Mouse (Mus musculus) forebrain, embryonic 10.5 days (tissue): ENCODE results near the gene Pld3. TPM values are rescaled to one million over a fixed set of nuclear protein-coding genes. Genes with fewer than 3 reads are reported as not detected.
A peak's percentile ranks its signal among the peaks of the same experiment; 100 is the strongest.

Source experiments
- DNase-seq: peaks from one replicate; pipeline ENCODE4 v3.0.0-alpha.2; 2017; ENCODE audit warnings: low spot score; ENCODE audit errors: extremely low spot score
- H3K27ac ChIP-seq: fragments of 300-500 bp; sonication (generic); 2 replicates; pipeline ENCODE4 v1.5.1; 2016; ENCODE audit warnings: mild to moderate bottlenecking
- H3K27me3 ChIP-seq: fragments of 300-500 bp; sonication (generic); 2 replicates; pipeline ENCODE4 v1.6.1; 2016; ENCODE audit warnings: mild to moderate bottlenecking; ENCODE audit not compliant: poor library complexity, severe bottlenecking
- H3K36me3 ChIP-seq: fragments of 300-500 bp; sonication (generic); replicated peaks from 2 replicates; pipeline ENCODE4 v1.6.1; 2016; ENCODE audit warnings: mild to moderate bottlenecking, moderate library complexity
- H3K4me1 ChIP-seq: fragments of 300-500 bp; sonication (generic); 2 replicates; pipeline ENCODE4 v1.6.1; 2016
- H3K4me3 ChIP-seq: fragments of 300-500 bp; sonication (generic); 2 replicates; pipeline ENCODE4 v1.5.1; 2016; ENCODE audit warnings: mild to moderate bottlenecking, moderate library complexity
- H3K9me3 ChIP-seq: fragments of 300-500 bp; sonication (generic); 2 replicates; pipeline ENCODE4 v1.6.1; 2016; ENCODE audit warnings: mild to moderate bottlenecking, moderate library complexity
- WGBS: fragments of 180-500 bp; shearing (Covaris S2); methylation state at CpG from one replicate; pipeline ENCODE4 v1.1.7; 2016; 5-methylcytosine and 5-hydroxymethylcytosine counted together
- polyA plus RNA-seq: library from polyadenylated mRNA; unstranded; fragments of >200 nt; fragmentation: Nextera tagmentation; extraction: Ambion mirVana; gene quantifications from 2 replicates; pipeline ENCODE4 v1.2.1, GENCODE M21; 2016

The Pld3 gene
- polyA plus RNA-seq, 1 experiment from 2014 or later, result 41.9 TPM

- Histone ChIP-seq H3K4me3 (no peak overlapping the region), H3K4me1 (no peaks in the 10 kb centered on the region), H3K9me3 (no peaks in the 10 kb centered on the region), H3K27me3 (no peaks in the 10 kb centered on the region), H3K36me3 (peaks cover 65% of the 10 kb centered on the region), H3K27ac (no peak overlapping the region)
- 94% methylated on average over 9 of the region's 9 CpGs for WGBS
- no peak for DNase-seq
These were observed 20.5 kb downstream of the Pld3 start for GRCm38 (mm10) chr7:27532480-27533050.

- Histone ChIP-seq H3K9me3 (no peaks in the 10 kb centered on the region), H3K4me1 (no peaks in the 10 kb centered on the region), H3K36me3 (peaks cover 59% of the 10 kb centered on the region), H3K27ac (no peak overlapping the region), H3K27me3 (no peaks in the 10 kb centered on the region), H3K4me3 (no peak overlapping the region)
- no peak for DNase-seq
- 94% methylated on average over 10 of the region's 10 CpGs for WGBS
These were observed 21.3 kb downstream of the Pld3 start for GRCm38 (mm10) chr7:27531707-27532106.

GRCm38 (mm10) chr7:27530937-27531336 is 22.1 kb downstream of the Pld3 start:
- Histone ChIP-seq H3K36me3 (peaks cover 52% of the 10 kb centered on the region), H3K27me3 (no peaks in the 10 kb centered on the region), H3K27ac (no peak overlapping the region), H3K4me3 (no peak overlapping the region), H3K4me1 (peaks cover 4% of the 10 kb centered on the region; the same call in 1 of the 2 replicates), H3K9me3 (no peaks in the 10 kb centered on the region)
- DNase-seq, result no peak
- 77% methylated on average over 3 of the region's 3 CpGs for WGBS

- no peak for DNase-seq
- Histone ChIP-seq H3K4me1 (peaks cover 4% of the 10 kb centered on the region; the same call in 1 of the 2 replicates), H3K4me3 (no peak overlapping the region), H3K9me3 (no peaks in the 10 kb centered on the region), H3K36me3 (peaks cover 35% of the 10 kb centered on the region), H3K27me3 (no peaks in the 10 kb centered on the region), H3K27ac (no peak overlapping the region)
- 86% methylated on average over 21 of the region's 21 CpGs for WGBS
These were observed 23.9 kb downstream of the Pld3 start for GRCm38 (mm10) chr7:27529070-27529469.

- Histone ChIP-seq H3K36me3 (peaks cover 10% of the 10 kb centered on the region; the same call in 1 of the 2 replicates), H3K4me1 (peaks cover 10% of the 10 kb centered on the region), H3K4me3 (no peak overlapping the region), H3K27me3 (no peaks in the 10 kb centered on the region), H3K27ac (no peak overlapping the region), H3K9me3 (no peaks in the 10 kb centered on the region)
- DNase-seq, result peak; percentile 82
- 28% methylated on average over 10 of the region's 10 CpGs for WGBS
These were observed 26.8 kb downstream of the Pld3 start for GRCm38 (mm10) chr7:27526039-27526827.

- no peak for DNase-seq
- no peak overlapping the region for H3K27ac ChIP-seq
- WGBS, result 93% methylated on average over 13 of the region's 13 CpGs
These were observed 29.2 kb downstream of the Pld3 start for GRCm38 (mm10) chr7:27523805-27524204.

GRCm38 (mm10) chr7:27522967-27523366 is 30.1 kb downstream of the Pld3 start, which contains the start of gene Hipk4:
Gene Hipk4, plus strand, starts transcription at chr7:27523267.
- no peak for DNase-seq
- H3K4me1 ChIP-seq, result peaks cover 10% of the 10 kb centered on the region
- no peak within 1 kb of the TSS; the same call in 1 of the 2 replicates for H3K27ac ChIP-seq
- H3K9me3 ChIP-seq, result peaks cover 9% of the 10 kb centered on the region; the same call in 1 of the 2 replicates
- H3K27me3 ChIP-seq, result no peaks in the 10 kb centered on the region
- peaks cover 4% of the 10 kb centered on the region; the same call in 1 of the 2 replicates for H3K36me3 ChIP-seq
- H3K4me3 ChIP-seq, result no peak within 1 kb of the TSS
- WGBS, result 70% methylated on average over 5 of the region's 5 CpGs

More at GRCm38 (mm10) chr7:27523805-27524204, 29.2 kb downstream of the Pld3 start:
- no peaks in the 10 kb centered on the region for H3K27me3 ChIP-seq
- H3K9me3 ChIP-seq, result peaks cover 9% of the 10 kb centered on the region; the same call in 1 of the 2 replicates
- peaks cover 10% of the 10 kb centered on the region for H3K4me1 ChIP-seq
- no peak overlapping the region for H3K4me3 ChIP-seq
- peaks cover 4% of the 10 kb centered on the region; the same call in 1 of the 2 replicates for H3K36me3 ChIP-seq

GRCm38 (mm10) chr7:27520599-27520998 is 32.4 kb downstream of the Pld3 start:
- 70% methylated on average over 1 of the region's 1 CpGs for WGBS
- H3K9me3 ChIP-seq, result peaks cover 9% of the 10 kb centered on the region; the same call in 1 of the 2 replicates
- no peak overlapping the region for H3K27ac ChIP-seq
- peaks cover 6% of the 10 kb centered on the region for H3K4me1 ChIP-seq
- no peak overlapping the region for H3K4me3 ChIP-seq
- no peaks in the 10 kb centered on the region for H3K27me3 ChIP-seq
- no peak for DNase-seq
- H3K36me3 ChIP-seq, result peaks cover 8% of the 10 kb centered on the region; the same call in 1 of the 2 replicates

- H3K4me3 ChIP-seq, result no peak overlapping the region
- peaks cover 9% of the 10 kb centered on the region; the same call in 1 of the 2 replicates for H3K9me3 ChIP-seq
- H3K36me3 ChIP-seq, result peaks cover 8% of the 10 kb centered on the region; the same call in 1 of the 2 replicates
- H3K27ac ChIP-seq, result no peak overlapping the region
- peaks cover 6% of the 10 kb centered on the region for H3K4me1 ChIP-seq
- no peak for DNase-seq
- no peaks in the 10 kb centered on the region for H3K27me3 ChIP-seq
These were observed 32.9 kb downstream of the Pld3 start for GRCm38 (mm10) chr7:27520104-27520503.

GRCm38 (mm10) chr7:27518314-27518713 is 34.7 kb downstream of the Pld3 start:
- Histone ChIP-seq H3K4me1 (peaks cover 6% of the 10 kb centered on the region), H3K4me3 (no peak overlapping the region), H3K36me3 (peaks cover 8% of the 10 kb centered on the region; the same call in 1 of the 2 replicates), H3K9me3 (peaks cover 9% of the 10 kb centered on the region; the same call in 1 of the 2 replicates), H3K27me3 (no peaks in the 10 kb centered on the region), H3K27ac (no peak overlapping the region)
- no peak for DNase-seq
- WGBS, result 86% methylated on average over 9 of the region's 9 CpGs

GRCm38 (mm10) chr7:27514961-27515360 is 38.1 kb downstream of the Pld3 start:
- H3K9me3 ChIP-seq, result peaks cover 6% of the 10 kb centered on the region; the same call in 1 of the 2 replicates
- no peaks in the 10 kb centered on the region for H3K27me3 ChIP-seq
- H3K36me3 ChIP-seq, result peaks cover 8% of the 10 kb centered on the region; the same call in 1 of the 2 replicates
- WGBS, result 81% methylated on average over 9 of the region's 9 CpGs
- no peak overlapping the region for H3K4me3 ChIP-seq
- no peak for DNase-seq
- no peaks in the 10 kb centered on the region for H3K4me1 ChIP-seq
- H3K27ac ChIP-seq, result no peak overlapping the region

- H3K4me1 ChIP-seq, result peaks cover 28% of the 10 kb centered on the region
- WGBS, result 89% methylated on average over 2 of the region's 2 CpGs
- H3K27me3 ChIP-seq, result no peaks in the 10 kb centered on the region
- no peak overlapping the region for H3K4me3 ChIP-seq
- no peaks in the 10 kb centered on the region for H3K36me3 ChIP-seq
- no peak for DNase-seq
- H3K27ac ChIP-seq, result no peak overlapping the region
- no peaks in the 10 kb centered on the region for H3K9me3 ChIP-seq
These were observed 42.2 kb downstream of the Pld3 start for GRCm38 (mm10) chr7:27510809-27511208.

GRCm38 (mm10) chr7:27508648-27509005 is 44.4 kb downstream of the Pld3 start:
- H3K27ac ChIP-seq, result peak overlapping the region; percentile 97; the same call in 1 of the 2 replicates

More at GRCm38 (mm10) chr7:27508648-27509005, 44.4 kb downstream of the Pld3 start:
- Histone ChIP-seq H3K4me3 (peak overlapping the region; percentile 65), H3K9me3 (no peaks in the 10 kb centered on the region), H3K27me3 (no peaks in the 10 kb centered on the region), H3K4me1 (peaks cover 28% of the 10 kb centered on the region), H3K36me3 (no peaks in the 10 kb centered on the region)
- WGBS, result 23% methylated on average over 6 of the region's 6 CpGs
- peak; percentile 52 for DNase-seq
